Mouse (Mus musculus) heart, adult 2 months (tissue): ENCODE data around the gene 0610012G03Rik. TPM values are rescaled to one million over a fixed set of nuclear protein-coding genes. Genes with fewer than 3 reads are reported as not detected.

Experiments
- DNase-seq, 2 experiments: peaks; one replicate each; pipeline ENCODE4 v3.0.0; 2021
- H3K27ac ChIP-seq: fragments of 200-600 bp; 2 replicates; pipeline ENCODE4 v1.8.1; 2022
- H3K27me3 ChIP-seq: fragments of 200-500 bp; 2 replicates; pipeline ENCODE4 v1.6.1; 2012; ENCODE audit warnings: mild to moderate bottlenecking, low read length, inconsistent platforms, mixed read lengths; ENCODE audit not compliant: control insufficient read depth, insufficient read depth
- H3K36me3 ChIP-seq: fragments of 200-500 bp; 2 replicates; pipeline ENCODE4 v1.6.1; 2012; ENCODE audit warnings: low read length, inconsistent platforms; ENCODE audit not compliant: control insufficient read depth, insufficient read depth
- H3K4me1 ChIP-seq: fragments of 200-500 bp; 2 replicates; pipeline ENCODE4 v1.6.1; 2011; ENCODE audit warnings: low read length; ENCODE audit not compliant: control insufficient read depth, insufficient read depth
- H3K4me3 ChIP-seq: fragments of 200-600 bp; 2 replicates; pipeline ENCODE4 v1.8.1; 2022
- H3K79me2 ChIP-seq: fragments of 200-500 bp; replicated peaks from 2 replicates; pipeline ENCODE4 v1.6.1; 2012; ENCODE audit warnings: mild to moderate bottlenecking, inconsistent platforms, low read length, moderate library complexity, mixed read lengths; ENCODE audit not compliant: control insufficient read depth, insufficient read depth
- H3K9ac ChIP-seq: fragments of 200-500 bp; 2 replicates; pipeline ENCODE4 v1.6.1; 2012; ENCODE audit warnings: low read depth, mild to moderate bottlenecking, control low read depth, inconsistent platforms, low read length, mixed read lengths
- CTCF ChIP-seq: fragments of 200-600 bp; IDR thresholded peaks from 2 replicates; pipeline ENCODE4 v1.8.1; 2022; ENCODE audit warnings: antibody characterized with exemption, mild to moderate bottlenecking, moderate library complexity
- EP300 ChIP-seq: fragments of 200-500 bp; IDR thresholded peaks from 2 replicates; pipeline ENCODE4 v1.6.1; 2011; ENCODE audit warnings: low read depth, low read length, control low read depth; ENCODE audit not compliant: insufficient read depth
- POLR2A ChIP-seq: fragments of 200-500 bp; IDR thresholded peaks from 2 replicates; pipeline ENCODE4 v1.6.1; 2011; ENCODE audit warnings: mild to moderate bottlenecking, low read depth, low read length, control low read depth; ENCODE audit not compliant: insufficient read depth
- WGBS: fragments of 180-500 bp; shearing (Covaris S2); methylation state at CpG from one replicate; pipeline ENCODE4 v1.1.7; 2018; 5-methylcytosine and 5-hydroxymethylcytosine counted together
- intact Hi-C: fragments of 180-260 bp; cut with DNase I; formaldehyde crosslinking; loops from one replicate; pipeline ENCODE4 v1.15.1; 2025
- microRNA-seq, 2 experiments: library from miRNA; unstranded; fragments of <30 nt; microRNA quantifications; one replicate each; pipeline ENCODE4 v1.2.0; 2021
- polyA plus RNA-seq: library from polyadenylated mRNA; depleted of rRNA; stranded (reverse); fragments of >200 nt; gene quantifications from 2 replicates; pipeline ENCODE4 v1.2.3, GENCODE M21; 2012; rRNA removed
- total RNA-seq, 2 experiments: library from RNA; stranded (reverse); gene quantifications; 2 replicates each; pipeline ENCODE4 v1.2.3; 2021

Gene 0610012G03Rik
- total and polyA plus RNA-seq, 3 experiments, result 69.9 to 88.9 (median 75.4) TPM

GRCm38 (mm10) chr16:31903239-31903638 lies 45.1 kb downstream of the 0610012G03Rik start:
- H3K4me1 ChIP-seq, result peaks cover 1% of the 10 kb centered on the region; the same call in 1 of the 2 replicates
- intact Hi-C loops, result no loop called here
- no peaks in the 10 kb centered on the region for H3K79me2 ChIP-seq
- TF ChIP-seq CTCF (no peak), POLR2A (no peak), EP300 (no peak)
- H3K4me3 ChIP-seq, result no peak overlapping the region
- H3K9ac ChIP-seq, result no peak overlapping the region
- H3K27me3 ChIP-seq, result no peaks in the 10 kb centered on the region
- no peaks in the 10 kb centered on the region for H3K36me3 ChIP-seq
- WGBS, result 85% methylated on average over 8 of the region's 8 CpGs
- H3K27ac ChIP-seq, result no peak overlapping the region
- no peak for DNase-seq

GRCm38 (mm10) chr16:31901886-31902285 lies 46.4 kb downstream of the 0610012G03Rik start:
- TF ChIP-seq CTCF, result no peak
- TF ChIP-seq POLR2A, result no peak
- no peak for TF ChIP-seq EP300
- intact Hi-C loops, result no loop called here
- Histone ChIP-seq H3K36me3 (no peaks in the 10 kb centered on the region), H3K27me3 (no peaks in the 10 kb centered on the region), H3K9ac (no peak overlapping the region), H3K27ac (no peak overlapping the region), H3K79me2 (no peaks in the 10 kb centered on the region), H3K4me3 (no peak overlapping the region), H3K4me1 (peaks cover 1% of the 10 kb centered on the region; the same call in 1 of the 2 replicates)
- WGBS, result 90% methylated on average over 1 of the region's 1 CpGs
- no peak for DNase-seq

GRCm38 (mm10) chr16:31898546-31899326 lies 49.6 kb downstream of the 0610012G03Rik start:
- Histone ChIP-seq H3K4me1 (no peaks in the 10 kb centered on the region), H3K27ac (no peak overlapping the region), H3K9ac (no peak overlapping the region), H3K4me3 (no peak overlapping the region), H3K79me2 (no peaks in the 10 kb centered on the region), H3K36me3 (no peaks in the 10 kb centered on the region), H3K27me3 (no peaks in the 10 kb centered on the region)
- TF ChIP-seq EP300 (no peak), CTCF (no peak), POLR2A (no peak)
- intact Hi-C loops, result no loop called here
- no peak for DNase-seq
- 83% methylated on average over 18 of the region's 18 CpGs for WGBS

Small RNA genes lying within 50 kb of the gene (microRNA-seq; reads per million reads assigned to microRNA genes)
- 0 reads per million in 2 experiments for gene Gm26269

Other genes starting within 250 kb of the 0610012G03Rik start
- not detected for gene Meltf, start 69.7 kb downstream of the 0610012G03Rik start, total RNA-seq
- 0.23 TPM in 1 of 2 replicates, not detected in the other for gene Meltf, start 69.7 kb downstream of the 0610012G03Rik start, polyA plus RNA-seq
- gene Pigz, start 14.6 kb downstream of the 0610012G03Rik start, total RNA-seq, result 1 to 10 TPM; 1.7 to 2.3 TPM
- 2.4 and 2.9 TPM in 2 replicates for gene Pigz, start 14.6 kb downstream of the 0610012G03Rik start, polyA plus RNA-seq
- gene Ncbp2, start within 50 bp of the 0610012G03Rik start, total RNA-seq, result 10 to 100 TPM; 24.3 to 25.9 TPM
- gene Ncbp2, start within 50 bp of the 0610012G03Rik start, polyA plus RNA-seq, result 7.9 and 17.5 TPM in 2 replicates
- gene Senp5, start 54.8 kb upstream of the 0610012G03Rik start, total RNA-seq, result 10 to 100 TPM; 10.5 to 12.8 TPM
- gene Senp5, start 54.8 kb upstream of the 0610012G03Rik start, polyA plus RNA-seq, result 3.5 and 6.8 TPM in 2 replicates
- gene Pak2, start 130.8 kb upstream of the 0610012G03Rik start, total RNA-seq, result 10 to 100 TPM; 26.3 to 27.3 TPM
- gene Pak2, start 130.8 kb upstream of the 0610012G03Rik start, polyA plus RNA-seq, result 9.6 and 15.3 TPM in 2 replicates
- 10 to 100 TPM; 21.0 to 21.2 TPM for gene Pigx, start 151.2 kb upstream of the 0610012G03Rik start, total RNA-seq
- gene Pigx, start 151.2 kb upstream of the 0610012G03Rik start, polyA plus RNA-seq, result 12.4 and 23.2 TPM in 2 replicates
- gene Cep19, start 151.3 kb upstream of the 0610012G03Rik start, total RNA-seq, result 1 to 10 TPM; 8.6 to 9.8 TPM
- 8.8 and 9.7 TPM in 2 replicates for gene Cep19, start 151.3 kb upstream of the 0610012G03Rik start, polyA plus RNA-seq
- 1 to 10 TPM; 3.9 to 4.7 TPM for gene Nrros, start 217.1 kb upstream of the 0610012G03Rik start, total RNA-seq
- 9.1 and 9.5 TPM in 2 replicates for gene Nrros, start 217.1 kb upstream of the 0610012G03Rik start, polyA plus RNA-seq
- gene Bex6, start 231.3 kb upstream of the 0610012G03Rik start, total RNA-seq, result not detected
- gene Bex6, start 231.3 kb upstream of the 0610012G03Rik start, polyA plus RNA-seq, result not detected in 2 replicates